Mouse (Mus musculus) liver, embryonic 12.5 days (tissue): Measurements from ENCODE around the gene Tmx4. TPM values are rescaled to one million over a fixed set of nuclear protein-coding genes. Genes with fewer than 3 reads are reported as not detected.

Experiments
- ATAC-seq: fragments of 200-750 bp; cut with Nextera tagmentation; 2 replicates; pipeline ENCODE4 v1.8.0; 2017; ENCODE audit warnings: moderate number of reproducible peaks, mild to moderate bottlenecking, moderate library complexity
- H3K27ac ChIP-seq: fragments of 300-500 bp; sonication (generic); 2 replicates; pipeline ENCODE4 v1.5.1; 2016; ENCODE audit warnings: mild to moderate bottlenecking
- H3K27me3 ChIP-seq: fragments of 300-500 bp; sonication (generic); replicated peaks from 2 replicates; pipeline ENCODE4 v1.6.1; 2016; ENCODE audit warnings: mild to moderate bottlenecking, moderate library complexity
- H3K36me3 ChIP-seq: fragments of 300-500 bp; sonication (generic); 2 replicates; pipeline ENCODE4 v1.6.1; 2016; ENCODE audit warnings: mild to moderate bottlenecking, moderate library complexity
- H3K4me1 ChIP-seq: fragments of 300-500 bp; sonication (generic); 2 replicates; pipeline ENCODE4 v1.6.1; 2016
- H3K4me2 ChIP-seq: fragments of 300-500 bp; sonication (generic); 2 replicates; pipeline ENCODE4 v1.6.1; 2016; ENCODE audit warnings: mild to moderate bottlenecking, moderate library complexity
- H3K4me3 ChIP-seq: fragments of 300-500 bp; sonication (generic); 2 replicates; pipeline ENCODE4 v1.5.1; 2016; ENCODE audit warnings: mild to moderate bottlenecking, moderate library complexity
- H3K9ac ChIP-seq: fragments of 300-500 bp; sonication (generic); 2 replicates; pipeline ENCODE4 v1.6.1; 2016; ENCODE audit warnings: mild to moderate bottlenecking, moderate library complexity
- H3K9me3 ChIP-seq: fragments of 300-500 bp; sonication (generic); replicated peaks from 2 replicates; pipeline ENCODE4 v1.6.1; 2016; ENCODE audit warnings: mild to moderate bottlenecking, moderate library complexity
- WGBS: fragments of 180-500 bp; shearing (Covaris S2); methylation state at CpG from one replicate; pipeline ENCODE4 v1.1.7; 2016; ENCODE audit not compliant: insufficient replicate concordance; 5-methylcytosine and 5-hydroxymethylcytosine counted together
- polyA plus RNA-seq: library from polyadenylated mRNA; unstranded; fragments of >200 nt; fragmentation: Nextera tagmentation; extraction: Ambion mirVana; gene quantifications from 2 replicates; pipeline ENCODE4 v1.2.1, GENCODE M21; 2016

The Tmx4 gene
- polyA plus RNA-seq, 1 experiment from 2014 or later, result 10.8 TPM

DNA sequence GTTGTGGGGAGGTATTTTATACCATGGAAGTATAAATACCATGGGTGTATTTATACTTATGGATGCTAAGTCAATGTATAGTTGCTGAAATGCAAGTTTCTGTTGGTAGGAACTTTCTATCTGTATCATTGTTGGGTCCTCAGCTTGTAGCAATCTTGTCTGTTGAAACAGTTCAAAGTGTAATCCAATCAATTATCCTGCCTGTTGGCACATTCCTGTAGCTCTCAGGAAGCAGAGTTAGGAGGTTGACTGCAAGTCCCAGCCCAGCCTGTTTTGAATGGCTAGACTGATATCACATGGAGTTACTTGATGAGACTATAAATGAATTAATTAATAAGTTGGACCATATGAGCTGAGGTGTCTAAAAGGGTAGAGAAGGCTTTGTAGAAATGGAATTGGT, 91.6 kb downstream of the Tmx4 start:
- Histone ChIP-seq H3K9ac (no peak overlapping the region), H3K27ac (no peak overlapping the region), H3K9me3 (no peaks in the 10 kb centered on the region), H3K4me1 (no peaks in the 10 kb centered on the region), H3K27me3 (no peaks in the 10 kb centered on the region), H3K36me3 (no peaks in the 10 kb centered on the region), H3K4me2 (no peak overlapping the region), H3K4me3 (no peak overlapping the region)
- no peak for ATAC-seq

DNA sequence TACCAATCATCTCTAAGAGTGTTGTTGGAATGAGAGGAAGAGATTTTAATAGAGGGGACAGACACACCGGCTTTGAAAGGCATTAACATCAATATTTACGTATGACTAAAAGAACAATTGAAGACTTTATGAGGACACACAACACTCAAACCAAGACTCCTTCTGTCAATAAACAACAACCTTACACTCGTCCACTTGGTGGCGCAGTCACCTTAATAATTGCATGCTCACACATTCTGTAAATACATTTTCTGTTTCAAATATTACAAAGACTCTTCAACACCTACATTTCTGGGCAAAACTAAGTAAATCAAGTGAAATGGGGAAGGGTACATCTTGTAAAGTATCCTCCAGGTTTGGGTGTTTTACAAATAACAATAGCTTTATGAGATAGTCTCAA, 94.2 kb downstream of the Tmx4 start:
- no peak overlapping the region for H3K27ac ChIP-seq
- no peaks in the 10 kb centered on the region for H3K9me3 ChIP-seq
- 13% methylated on average over 4 of the region's 4 CpGs for WGBS
- H3K4me3 ChIP-seq, result no peak overlapping the region
- no peaks in the 10 kb centered on the region for H3K27me3 ChIP-seq
- H3K9ac ChIP-seq, result no peak overlapping the region
- no peak overlapping the region for H3K4me2 ChIP-seq
- H3K36me3 ChIP-seq, result no peaks in the 10 kb centered on the region
- ATAC-seq, result no peak
- no peaks in the 10 kb centered on the region for H3K4me1 ChIP-seq

GRCm38 (mm10) chr2:134545116-134545515, 98.8 kb downstream of the Tmx4 start:
- no peaks in the 10 kb centered on the region for H3K27me3 ChIP-seq
- H3K4me2 ChIP-seq, result no peak overlapping the region
- no peaks in the 10 kb centered on the region for H3K9me3 ChIP-seq
- no peaks in the 10 kb centered on the region for H3K36me3 ChIP-seq
- ATAC-seq, result no peak
- H3K9ac ChIP-seq, result no peak overlapping the region
- WGBS, result 55% methylated on average over 5 of the region's 5 CpGs
- no peaks in the 10 kb centered on the region for H3K4me1 ChIP-seq
- H3K27ac ChIP-seq, result no peak overlapping the region
- no peak overlapping the region for H3K4me3 ChIP-seq

GRCm38 (mm10) chr2:134544321-134545065, 99.5 kb downstream of the Tmx4 start:
- Histone ChIP-seq H3K9me3 (no peaks in the 10 kb centered on the region), H3K4me3 (no peak overlapping the region), H3K27ac (no peak overlapping the region), H3K27me3 (no peaks in the 10 kb centered on the region), H3K4me2 (no peak overlapping the region), H3K4me1 (no peaks in the 10 kb centered on the region), H3K36me3 (no peaks in the 10 kb centered on the region), H3K9ac (no peak overlapping the region)
- 52% methylated on average over 8 of the region's 8 CpGs for WGBS
- no peak for ATAC-seq

Other genes with a start within 250 kb of the Tmx4 start
- 0.10 TPM in 1 of 2 replicates, not detected in the other for gene Hao1, start 89.8 kb downstream of the Tmx4 start, polyA plus RNA-seq
- gene Plcb1, start 141.9 kb upstream of the Tmx4 start, polyA plus RNA-seq, result 4.4 and 4.9 TPM in 2 replicates